Mouse (Mus musculus) cerebellum, adult 2 months (tissue): ENCODE results near the gene Klhl2. TPM values are rescaled to one million over a fixed set of nuclear protein-coding genes. Genes with fewer than 3 reads are reported as not detected.

Experiments
- DNase-seq, 2 experiments: peaks; one replicate each; pipeline ENCODE4 v3.0.0; 2021
- H3K27ac ChIP-seq: fragments of 200-500 bp; 2 replicates; pipeline ENCODE4 v1.5.1; 2012; ENCODE audit warnings: low read length, control low read depth, inconsistent platforms; ENCODE audit not compliant: insufficient read depth
- H3K27me3 ChIP-seq: fragments of 200-500 bp; 2 replicates; pipeline ENCODE4 v1.6.1; 2012; ENCODE audit warnings: inconsistent platforms, mild to moderate bottlenecking, low read length, moderate library complexity; ENCODE audit not compliant: control insufficient read depth, insufficient read depth
- H3K4me1 ChIP-seq: fragments of 200-500 bp; 2 replicates; pipeline ENCODE4 v1.6.1; 2011; ENCODE audit warnings: low read length; ENCODE audit not compliant: control insufficient read depth, insufficient read depth
- H3K4me3 ChIP-seq: fragments of 200-500 bp; replicated peaks from 2 replicates; pipeline ENCODE3; 2011; ENCODE audit warnings: mild to moderate bottlenecking, low read depth, low read length, control low read depth; ENCODE audit not compliant: insufficient read depth
- CTCF ChIP-seq: fragments of 200-500 bp; IDR thresholded peaks from 2 replicates; pipeline ENCODE4 v1.5.1; 2011; ENCODE audit warnings: low read depth, mild to moderate bottlenecking, control low read depth, low read length, moderate library complexity, borderline replicate concordance; ENCODE audit not compliant: insufficient read depth
- POLR2A ChIP-seq: fragments of 200-500 bp; IDR thresholded peaks from 2 replicates; pipeline ENCODE4 v1.6.1; 2011; ENCODE audit warnings: low read length, control low read depth, borderline replicate concordance; ENCODE audit not compliant: insufficient read depth
- WGBS: fragments of 180-500 bp; shearing (Covaris S2); methylation state at CpG from one replicate; pipeline ENCODE4 v1.1.7; 2018; 5-methylcytosine and 5-hydroxymethylcytosine counted together
- polyA plus RNA-seq: library from polyadenylated mRNA; depleted of rRNA; stranded (reverse); fragments of >200 nt; gene quantifications from 2 replicates; pipeline ENCODE4 v1.2.3, GENCODE M21; 2012

Gene Klhl2
- polyA plus RNA-seq, 1 experiment = 73.5 TPM

DNA sequence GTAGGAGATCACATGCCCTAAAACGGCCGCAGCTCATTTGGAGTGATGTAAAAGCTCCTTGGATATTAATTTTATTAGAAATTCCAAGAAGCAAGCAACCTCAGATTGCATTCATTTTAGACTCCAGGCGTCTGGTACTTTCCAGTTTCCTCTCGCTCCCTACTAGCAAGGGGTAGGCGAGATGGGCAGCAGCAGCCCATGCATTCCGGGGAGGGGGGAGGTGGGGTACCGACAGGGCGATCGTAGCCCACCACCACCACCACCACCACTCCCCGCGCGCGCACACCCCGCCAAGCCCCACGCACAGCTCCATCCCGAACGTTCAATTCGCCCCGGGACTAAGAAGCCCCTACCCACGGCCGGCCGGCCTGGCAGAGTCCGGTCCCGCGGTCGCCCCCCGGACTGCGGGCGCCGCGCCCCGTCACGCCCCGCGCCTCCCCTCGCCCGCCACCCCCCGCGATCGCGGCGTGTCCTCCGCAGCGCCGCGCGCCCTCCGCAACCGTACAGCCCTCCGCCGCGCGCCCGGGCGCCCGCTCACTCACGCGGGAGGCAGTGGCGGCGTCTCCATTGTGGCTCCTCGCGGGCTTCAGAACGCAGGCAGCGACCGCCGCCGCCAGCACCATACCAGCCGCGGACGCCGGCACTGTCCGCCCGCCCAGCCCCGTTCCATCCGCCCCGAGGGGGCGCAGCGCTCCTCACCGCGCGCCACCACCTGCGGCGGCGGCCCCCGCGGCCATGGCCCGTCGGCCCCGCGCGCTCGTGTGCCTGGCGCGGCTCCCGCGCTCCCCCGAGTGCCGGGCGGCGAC is 523 bp downstream of the Klhl2 start:
- TF ChIP-seq CTCF (no peak), POLR2A (no peak)
- no peaks in the 10 kb centered on the region for H3K27me3 ChIP-seq
- H3K27ac ChIP-seq = peak overlapping the region; percentile 70
- H3K4me1 ChIP-seq = no peaks in the 10 kb centered on the region; the same call in 1 of the 2 replicates
- under 1% methylated on average over 94 of the region's 100 CpGs for WGBS
- DNase-seq = peak; percentile 43 to 70
- H3K4me3 ChIP-seq = peak overlapping the region; percentile 85

DNA sequence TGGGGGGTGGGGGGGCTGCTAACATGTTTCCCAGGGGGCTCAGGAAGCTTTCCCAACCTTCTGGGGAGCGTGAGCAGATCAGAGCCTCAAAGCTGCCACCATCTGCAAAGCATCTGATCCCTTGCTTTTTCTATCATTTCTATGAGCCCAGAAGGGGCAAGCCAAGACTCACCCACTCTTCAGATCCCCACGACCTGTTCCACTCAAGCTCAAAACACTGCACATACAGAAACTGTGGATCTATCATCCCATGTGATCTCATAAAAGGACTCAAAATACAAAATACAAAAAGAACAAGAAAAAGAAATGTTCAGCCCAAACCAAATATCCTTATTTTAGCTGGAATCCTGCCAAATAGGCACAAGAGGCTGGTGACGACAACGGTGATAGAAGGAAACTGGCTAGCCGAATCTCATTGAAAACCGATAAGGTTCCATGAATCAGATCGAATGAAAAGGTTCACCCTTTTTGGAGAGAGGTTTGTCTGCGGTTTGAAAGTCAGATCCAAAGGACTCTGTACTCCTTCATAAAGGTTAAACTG is 1.5 kb downstream of the Klhl2 start:
- no peaks in the 10 kb centered on the region; the same call in 1 of the 2 replicates for H3K4me1 ChIP-seq
- H3K4me3 ChIP-seq = peak overlapping the region; percentile 85
- no peak for DNase-seq
- WGBS = 18% methylated on average over 8 of the region's 8 CpGs
- no peaks in the 10 kb centered on the region for H3K27me3 ChIP-seq
- TF ChIP-seq CTCF (no peak), POLR2A (no peak)
- H3K27ac ChIP-seq = peak overlapping the region; percentile 16; the same call in 1 of the 2 replicates

DNA sequence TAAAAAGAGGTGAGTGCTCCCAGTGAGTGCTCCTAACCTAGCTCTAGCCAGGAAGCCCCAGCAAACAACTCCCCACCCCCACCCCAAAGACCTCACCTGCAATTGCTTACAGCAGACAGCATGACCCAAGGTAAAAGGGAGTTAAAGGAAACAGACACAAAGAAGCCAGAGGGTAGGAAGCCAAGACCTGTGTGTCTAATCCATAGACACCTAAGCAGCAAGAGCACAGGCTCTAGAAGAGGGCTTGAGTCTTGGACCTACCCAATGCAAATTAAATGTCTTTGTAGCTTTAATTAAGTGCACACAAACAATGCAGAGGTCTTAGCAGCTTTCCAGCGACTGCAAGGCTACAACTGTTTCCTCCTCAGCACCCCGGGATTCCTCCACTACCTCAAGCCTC is 2.2 kb downstream of the Klhl2 start:
- 21% methylated on average over 2 of the region's 2 CpGs for WGBS
- TF ChIP-seq CTCF = no peak
- no peak for TF ChIP-seq POLR2A
- DNase-seq = no peak
- H3K4me3 ChIP-seq = peak overlapping the region; percentile 5
- H3K27ac ChIP-seq = peak overlapping the region; percentile 16; the same call in 1 of the 2 replicates
- H3K4me1 ChIP-seq = no peaks in the 10 kb centered on the region; the same call in 1 of the 2 replicates
- no peaks in the 10 kb centered on the region for H3K27me3 ChIP-seq

DNA sequence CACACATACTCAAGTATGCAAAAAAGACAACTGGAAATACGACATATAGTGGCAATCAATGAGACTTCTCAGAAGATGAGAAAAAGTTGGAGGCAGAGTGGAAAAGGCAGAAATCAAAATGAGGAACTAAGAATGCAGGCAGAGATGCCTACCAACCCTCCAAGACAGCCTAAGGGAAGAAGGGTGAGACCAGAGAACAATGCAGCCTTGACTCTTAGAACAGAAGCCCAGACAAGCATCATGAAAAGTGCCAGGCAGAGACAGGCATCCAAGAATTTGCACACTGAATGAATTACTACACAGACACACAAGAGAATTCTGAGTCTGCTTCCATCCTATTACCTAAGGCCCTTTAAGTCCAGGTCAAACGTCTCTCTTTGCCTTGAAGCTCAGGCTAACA is 2.6 kb downstream of the Klhl2 start:
- 55% methylated on average over 2 of the region's 2 CpGs for WGBS
- Histone ChIP-seq H3K4me1 (no peaks in the 10 kb centered on the region; the same call in 1 of the 2 replicates), H3K27me3 (no peaks in the 10 kb centered on the region), H3K4me3 (no peak overlapping the region), H3K27ac (peak overlapping the region; percentile 16; the same call in 1 of the 2 replicates)
- DNase-seq = no peak
- no peak for TF ChIP-seq POLR2A
- TF ChIP-seq CTCF = no peak

DNA sequence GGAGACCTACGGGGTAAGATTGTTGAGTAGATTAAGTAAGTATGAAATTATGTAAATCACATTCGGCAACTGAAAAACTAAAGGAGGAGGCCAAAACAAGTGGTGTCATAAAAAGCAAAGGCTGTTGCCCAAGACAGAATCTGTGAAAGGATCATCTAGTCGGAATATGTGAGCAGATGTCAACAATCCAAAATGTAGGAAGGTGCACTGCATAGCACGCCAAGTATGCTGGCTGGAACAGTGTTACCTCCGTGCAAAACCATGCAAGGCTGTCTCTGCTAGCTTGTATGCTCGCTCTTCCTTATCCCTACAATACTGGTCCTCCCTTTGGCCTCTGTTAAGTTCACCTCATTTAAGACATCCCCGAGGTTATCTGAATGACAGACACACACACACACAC is 4.5 kb downstream of the Klhl2 start:
- H3K4me3 ChIP-seq = no peak overlapping the region
- TF ChIP-seq CTCF (no peak), POLR2A (no peak)
- 45% methylated on average over 7 of the region's 7 CpGs for WGBS
- no peaks in the 10 kb centered on the region for H3K27me3 ChIP-seq
- H3K27ac ChIP-seq = peak overlapping the region; percentile 18; the same call in 1 of the 2 replicates
- DNase-seq = no peak
- peaks cover 3% of the 10 kb centered on the region; the same call in 1 of the 2 replicates for H3K4me1 ChIP-seq

DNA sequence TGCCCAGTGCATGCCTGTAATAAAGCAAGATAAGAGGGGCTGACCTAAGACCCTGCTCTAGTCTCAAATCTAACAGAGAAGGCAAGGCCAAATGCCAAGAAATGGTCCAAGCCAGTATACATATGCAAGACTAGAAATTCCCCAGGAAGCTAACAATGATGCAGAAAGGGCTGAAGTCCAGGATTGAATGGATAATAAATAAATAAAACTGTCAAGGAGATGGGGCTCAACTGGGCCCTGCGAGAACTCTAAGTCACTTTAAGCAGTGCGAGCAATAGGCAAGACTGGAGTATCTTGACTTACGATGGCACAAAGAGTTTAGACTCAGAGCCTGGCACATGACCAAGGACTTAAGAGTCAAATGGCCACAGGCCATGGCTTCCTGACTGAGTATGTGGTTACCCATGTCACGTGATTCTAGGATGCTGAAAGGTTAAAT is 5.8 kb downstream of the Klhl2 start:
- no peak for DNase-seq
- WGBS = 55% methylated on average over 4 of the region's 4 CpGs
- TF ChIP-seq POLR2A (no peak), CTCF (no peak)
- Histone ChIP-seq H3K27ac (peak overlapping the region; percentile 39; the same call in 1 of the 2 replicates), H3K27me3 (no peaks in the 10 kb centered on the region), H3K4me3 (no peak overlapping the region), H3K4me1 (peaks cover 3% of the 10 kb centered on the region; the same call in 1 of the 2 replicates)

DNA sequence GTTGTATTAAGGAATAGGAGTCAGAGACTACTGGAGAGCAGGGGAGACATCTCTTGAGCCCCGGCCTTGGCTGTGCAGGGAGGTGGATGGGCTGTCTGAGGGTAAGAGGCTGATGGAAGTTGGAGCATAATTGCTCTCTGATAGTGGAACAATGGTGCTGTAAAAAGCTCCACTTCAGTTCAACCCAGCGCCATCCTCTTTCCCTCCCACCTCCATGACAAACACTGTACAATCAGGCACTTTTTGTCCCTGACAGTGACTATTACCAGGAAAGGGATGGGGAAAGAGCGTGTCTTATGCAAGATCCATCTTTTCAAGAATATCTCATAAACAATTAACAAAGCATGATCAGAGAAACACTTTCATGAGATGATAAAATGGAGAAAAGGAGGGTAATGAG is 6.6 kb downstream of the Klhl2 start:
- no peak for DNase-seq
- WGBS = 95% methylated on average over 3 of the region's 3 CpGs
- no peak for TF ChIP-seq POLR2A
- TF ChIP-seq CTCF = no peak

More for the DNA sequence above, 6.6 kb downstream of the Klhl2 start:
- H3K27ac ChIP-seq = no peak overlapping the region
- H3K4me1 ChIP-seq = peaks cover 3% of the 10 kb centered on the region; the same call in 1 of the 2 replicates
- no peaks in the 10 kb centered on the region for H3K27me3 ChIP-seq
- no peak overlapping the region for H3K4me3 ChIP-seq
